18 mouse cellular contexts compared by ENCODE assay signal in the genomic region with DNA sequence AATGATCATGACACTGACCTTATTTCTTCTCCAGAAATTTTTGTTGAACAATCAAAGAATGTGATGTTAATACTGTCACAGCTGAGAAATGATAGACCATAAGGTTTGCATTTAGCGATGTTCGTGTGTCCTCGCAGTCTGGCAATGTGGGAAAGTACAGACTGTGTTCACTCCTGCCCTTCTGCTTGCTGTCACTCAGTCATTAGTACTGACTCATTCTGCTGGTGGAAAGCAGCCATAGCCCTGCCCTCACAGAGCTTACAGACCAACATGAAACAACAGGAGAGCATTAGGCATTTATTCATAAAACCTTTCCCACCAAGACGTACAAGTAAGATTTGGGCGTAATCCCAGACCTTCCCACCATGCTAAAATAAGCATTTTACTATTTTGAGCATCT. TPM values are rescaled to one million over a fixed set of nuclear protein-coding genes. Genes with fewer than 3 reads are reported as not detected.
DNase-seq lines count a peak whose midpoint lies in the region; ATAC-seq and TF ChIP-seq lines count a peak whose summit lies in the region.
"Had no signal": no experiment of that assay in that cellular context is flagged by ENCODE, and none has a peak within 500 bp of the region (broad histone marks: within the 10 kb centered on the region; RNA-seq: fewer than 3 reads in every experiment).

No protein-coding gene starts in this region.

- WGBS in forebrain, postnatal 0 days, result 68% methylated on average over 5 of the region's 5 CpGs
- WGBS in intestine, embryonic 16.5 days, result 79% methylated on average over 5 of the region's 5 CpGs

- TF ChIP-seq CTCF in forebrain, postnatal 0 days (IDR thresholded peaks at IDR 0.05; ENCODE audit: low read depth), result no peak

- no peaks in the 10 kb centered on the region for H3K27me3 ChIP-seq in forebrain, postnatal 0 days (ENCODE audit: insufficient read depth, low read length)
- H3K27me3 ChIP-seq in intestine, embryonic 16.5 days (replicated peaks; ENCODE audit: control insufficient read depth, insufficient read depth, low read length), result no peaks in the 10 kb centered on the region
- H3K27me3 ChIP-seq: heart, embryonic 15.5 days; hindbrain, embryonic 13.5 days; liver, embryonic 15.5 days; midbrain, embryonic 12.5 days had no signal

- H3K9me3 ChIP-seq in forebrain, postnatal 0 days (ENCODE audit: low read length), result no peaks in the 10 kb centered on the region
- H3K9me3 ChIP-seq in intestine, embryonic 16.5 days (ENCODE audit: control insufficient read depth, low read length), result no peaks in the 10 kb centered on the region
- H3K9me3 ChIP-seq: heart, embryonic 15.5 days; hindbrain, embryonic 13.5 days; liver, embryonic 15.5 days; midbrain, embryonic 12.5 days had no signal

- peak; percentile 24 to 27 for DNase-seq in adrenal gland, postnatal 36 days
- DNase-seq in adrenal gland, postnatal 4 days (ENCODE audit: low spot score in 2 of 2), result no peak
- peak; percentile 85 for DNase-seq in heart, adult 11 months
- DNase-seq in heart, adult 8-10 months (ENCODE audit: low spot score), result no peak
- DNase-seq in 3T3-L1 (ENCODE audit: low read depth, low spot score), result peak; percentile 80
- peak; percentile 24 for DNase-seq in forebrain, postnatal 0 days
- DNase-seq in thymus, postnatal 4 days, result no peak
- DNase-seq: adrenal gland, postnatal 25 days; cerebellum, adult 18-20 months; embryo, embryonic 11 days; kidney, adult 18-20 months; kidney, postnatal 4 days had no signal

- no peaks in the 10 kb centered on the region for H3K36me3 ChIP-seq in forebrain, postnatal 0 days (ENCODE audit: insufficient read depth)
- no peaks in the 10 kb centered on the region for H3K36me3 ChIP-seq in intestine, embryonic 16.5 days (ENCODE audit: control insufficient read depth, insufficient read depth, low read length)
- H3K36me3 ChIP-seq: heart, embryonic 15.5 days; hindbrain, embryonic 13.5 days; midbrain, embryonic 12.5 days had no signal

- H3K4me2 ChIP-seq in forebrain, postnatal 0 days (ENCODE audit: low read depth), result no peak overlapping the region
- H3K4me2 ChIP-seq in intestine, embryonic 16.5 days (ENCODE audit: low read depth, low read length), result no peak overlapping the region
- H3K4me2 ChIP-seq: heart, embryonic 15.5 days; hindbrain, embryonic 13.5 days; liver, embryonic 15.5 days; midbrain, embryonic 12.5 days had no signal

- no peaks in the 10 kb centered on the region for H3K4me1 ChIP-seq in forebrain, postnatal 0 days (ENCODE audit: insufficient read depth)
- peaks cover 3% of the 10 kb centered on the region for H3K4me1 ChIP-seq in intestine, embryonic 16.5 days (ENCODE audit: control insufficient read depth, insufficient read depth, low read length)
- H3K4me1 ChIP-seq: hindbrain, embryonic 13.5 days; midbrain, embryonic 12.5 days had no signal

- no peak overlapping the region for H3K27ac ChIP-seq in forebrain, postnatal 0 days (ENCODE audit: low read depth, low read length)
- H3K27ac ChIP-seq in intestine, embryonic 16.5 days (ENCODE audit: low read length), result no peak overlapping the region
- H3K27ac ChIP-seq: heart, embryonic 15.5 days; hindbrain, embryonic 13.5 days; liver, embryonic 15.5 days; midbrain, embryonic 12.5 days had no signal

- no peak overlapping the region for H3K9ac ChIP-seq in forebrain, postnatal 0 days
- H3K9ac ChIP-seq in intestine, embryonic 16.5 days (ENCODE audit: low read depth, low read length), result no peak overlapping the region
- H3K9ac ChIP-seq: heart, embryonic 15.5 days; hindbrain, embryonic 13.5 days; liver, embryonic 15.5 days; midbrain, embryonic 12.5 days had no signal

- ATAC-seq in forebrain, postnatal 0 days, result peak; percentile 88
- ATAC-seq in intestine, embryonic 16.5 days, result no peak

- no peak overlapping the region for H3K4me3 ChIP-seq in forebrain, postnatal 0 days (ENCODE audit: low read depth, low read length)
- H3K4me3 ChIP-seq in intestine, embryonic 16.5 days (ENCODE audit: low read length), result no peak overlapping the region
- H3K4me3 ChIP-seq: erythroblast, embryonic 14.5 days; heart, embryonic 15.5 days; hindbrain, embryonic 13.5 days; liver, embryonic 15.5 days; midbrain, embryonic 12.5 days had no signal

RNA-seq across cellular contexts. Expression of a gene that starts 47.8 kb away (rescaled TPM):
- total RNA-seq in adrenal gland, postnatal 36 days (2021), result 100 to 1,000 TPM in 1 of 2 experiments, 10 to 100 TPM in 1; 69.7 to 116 TPM
- 10 to 100 TPM; 27.7 to 29.4 TPM for total RNA-seq in adrenal gland, postnatal 4 days (2021)
- total RNA-seq in heart, adult 8-10 months (2022), result 10 to 100 TPM; 19.7 to 31.6 (median 27.0) TPM
- total RNA-seq in forebrain, postnatal 0 days (2014; rRNA removed), result 1.8 and 3.0 TPM in 2 replicates
- 1.6 and 1.7 TPM in 2 replicates for polyA plus RNA-seq in forebrain, postnatal 0 days (2015; fragmentation: Nextera tagmentation; extraction: Ambion mirVana)
- 4.3 and 4.9 TPM in 2 replicates for polyA plus RNA-seq in intestine, embryonic 16.5 days (2015; fragmentation: Nextera tagmentation; extraction: Ambion mirVana)

Comparison
In these comparisons a context has a peak if more than half of its experiments do, and no peak if none do; other contexts are left out.
1. DNase-seq: peak in adrenal gland, postnatal 36 days (2 of 2), heart, adult 11 months (single experiment), 3T3-L1 (single experiment) and forebrain, postnatal 0 days (single experiment); none in adrenal gland, postnatal 4 days (0 of 2), heart, adult 8-10 months (single experiment) and thymus, postnatal 4 days (single experiment).